Mouse (Mus musculus) stomach, postnatal 0 days (tissue): ENCODE data around the gene Serpine1. TPM values are rescaled to one million over a fixed set of nuclear protein-coding genes. Genes with fewer than 3 reads are reported as not detected.
A peak's percentile ranks its signal among the peaks of the same experiment; 100 is the strongest.

Source experiments
- ATAC-seq: fragments of 200-750 bp; cut with Nextera tagmentation; 2 replicates; pipeline ENCODE4 v1.8.0; 2017; ENCODE audit not compliant: low FRiP score, low TSS enrichment
- DNase-seq: peaks from one replicate; pipeline ENCODE4 v3.0.0-alpha.2; 2016; ENCODE audit warnings: low spot score
- H3K27ac ChIP-seq: fragments of 300-500 bp; sonication (generic); replicated peaks from 2 replicates; pipeline ENCODE4 v1.5.1; 2014; ENCODE audit warnings: mild to moderate bottlenecking, control low read depth
- H3K27me3 ChIP-seq: fragments of 300-500 bp; sonication (generic); 2 replicates; pipeline ENCODE4 v1.6.1; 2014; ENCODE audit warnings: low read length; ENCODE audit not compliant: control insufficient read depth, insufficient read depth
- H3K36me3 ChIP-seq: fragments of 300-500 bp; sonication (generic); 2 replicates; pipeline ENCODE4 v1.6.1; 2014; ENCODE audit warnings: low read length, mixed read lengths; ENCODE audit not compliant: control insufficient read depth, insufficient read depth
- H3K4me1 ChIP-seq: fragments of 300-500 bp; sonication (generic); replicated peaks from 2 replicates; pipeline ENCODE4 v1.6.1; 2014; ENCODE audit warnings: antibody characterized with exemption; ENCODE audit not compliant: control insufficient read depth, insufficient read depth
- H3K4me2 ChIP-seq: fragments of 300-500 bp; sonication (generic); replicated peaks from 2 replicates; pipeline ENCODE4 v1.6.1; 2014; ENCODE audit warnings: low read depth, mild to moderate bottlenecking, control low read depth, moderate library complexity
- H3K4me3 ChIP-seq: fragments of 300-500 bp; sonication (generic); 2 replicates; pipeline ENCODE4 v1.5.1; 2014; ENCODE audit warnings: low read depth, low read length, control low read depth
- H3K9ac ChIP-seq: fragments of 300-500 bp; sonication (generic); 2 replicates; pipeline ENCODE4 v1.6.1; 2014; ENCODE audit warnings: mild to moderate bottlenecking, low read length, control low read depth, mixed read lengths
- H3K9me3 ChIP-seq: fragments of 300-500 bp; sonication (generic); 2 replicates; pipeline ENCODE4 v1.6.1; 2016; ENCODE audit warnings: low read length; ENCODE audit not compliant: control insufficient read depth
- CTCF ChIP-seq: IDR thresholded peaks from 2 replicates; pipeline ENCODE4 v1.5.1; 2016; ENCODE audit warnings: antibody characterized with exemption, low read depth, mild to moderate bottlenecking, moderate library complexity
- EP300 ChIP-seq: optimal IDR thresholded peaks from 2 replicates; pipeline ENCODE3; 2016; ENCODE audit warnings: antibody characterized with exemption
- WGBS: fragments of 180-500 bp; shearing (Covaris S2); extraction: QIAGEN DNeasy Blood & Tissue Kit; methylation state at CpG from one replicate; pipeline ENCODE4 v1.1.7; 2014; 5-methylcytosine and 5-hydroxymethylcytosine counted together
- polyA plus RNA-seq: library from polyadenylated mRNA; unstranded; fragments of >200 nt; fragmentation: Nextera tagmentation; extraction: Ambion mirVana; gene quantifications from 2 replicates; pipeline ENCODE4 v1.2.1, GENCODE M21; 2015

The Serpine1 gene
- polyA plus RNA-seq, 1 experiment from 2014 or later, result 0.25 TPM

DNA sequence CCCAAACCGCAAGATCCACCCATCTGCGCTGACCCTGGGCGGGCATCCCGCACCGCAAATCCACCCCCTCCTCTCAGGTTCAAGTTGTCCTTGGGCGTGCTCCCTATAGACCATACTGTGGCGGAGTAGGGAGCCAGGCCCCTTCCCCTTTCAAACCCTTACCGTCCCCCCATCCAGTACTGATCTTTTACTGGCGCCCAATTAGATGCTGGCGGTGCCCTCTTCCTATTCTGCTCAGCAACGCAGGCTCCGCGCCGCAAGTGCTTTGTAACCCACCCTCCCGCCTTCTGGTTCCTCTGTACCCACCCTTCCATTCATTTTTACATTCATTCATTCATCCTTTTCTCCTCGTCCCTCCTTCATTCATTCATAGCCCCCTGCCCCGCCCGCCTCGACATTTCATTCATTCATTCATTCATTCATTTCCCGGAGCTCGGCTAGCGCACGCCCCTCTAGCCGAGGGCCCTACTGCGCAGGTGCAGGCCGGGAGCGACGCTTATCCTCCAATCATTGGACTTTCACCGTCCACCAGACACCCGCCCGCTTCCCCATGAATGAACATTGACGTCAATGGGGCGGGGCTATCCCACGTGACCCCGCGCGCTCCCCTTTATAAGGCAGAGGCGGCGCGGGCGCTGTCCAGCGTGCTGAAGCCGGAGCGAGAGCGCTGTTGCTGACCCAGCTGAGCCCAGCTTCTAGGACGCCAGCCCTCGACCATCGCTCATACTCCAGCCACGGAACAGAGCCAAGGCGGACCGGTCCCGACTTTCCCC is 42.2 kb downstream of the Serpine1 start:
- Histone ChIP-seq H3K27me3 (peaks cover 29% of the 10 kb centered on the region), H3K9me3 (no peaks in the 10 kb centered on the region), H3K4me2 (peak overlapping the region; percentile 46), H3K36me3 (no peaks in the 10 kb centered on the region), H3K4me1 (peaks cover 11% of the 10 kb centered on the region), H3K4me3 (peak overlapping the region; percentile 20), H3K9ac (no peak overlapping the region), H3K27ac (no peak overlapping the region)
- WGBS, result under 1% methylated on average over 52 of the region's 52 CpGs
- TF ChIP-seq CTCF, result peak; percentile 5; the same call in 1 of the 2 replicates
- no peak for TF ChIP-seq EP300
- ATAC-seq, result peak; percentile 78
- peak; percentile 98 for DNase-seq

DNA sequence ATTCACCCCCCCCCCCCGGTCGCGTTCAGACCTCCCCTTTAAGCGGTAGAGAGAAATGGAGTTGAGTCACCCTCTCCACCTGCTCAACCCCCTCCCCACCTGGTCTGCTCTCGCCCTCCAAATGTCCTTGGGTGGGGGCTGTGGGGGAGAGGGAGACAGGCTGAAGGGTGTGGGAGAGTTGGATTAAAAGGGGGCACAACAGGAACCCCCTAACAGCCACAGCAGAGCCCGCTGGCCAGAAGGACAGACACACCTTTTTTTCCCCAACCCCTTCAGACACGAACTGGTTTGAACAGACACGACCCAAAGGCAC is 42.8 kb downstream of the Serpine1 start:
- ATAC-seq (no peak), DNase-seq (no peak)
- H3K4me3 ChIP-seq, result no peak overlapping the region
- no peak overlapping the region for H3K4me2 ChIP-seq
- WGBS, result 2% methylated on average over 7 of the region's 8 CpGs
- H3K9me3 ChIP-seq, result no peaks in the 10 kb centered on the region
- H3K4me1 ChIP-seq, result peaks cover 11% of the 10 kb centered on the region
- H3K36me3 ChIP-seq, result no peaks in the 10 kb centered on the region
- H3K9ac ChIP-seq, result no peak overlapping the region
- no peak for TF ChIP-seq EP300
- no peak for TF ChIP-seq CTCF
- no peak overlapping the region for H3K27ac ChIP-seq
- H3K27me3 ChIP-seq, result peaks cover 29% of the 10 kb centered on the region

GRCm38 (mm10) chr5:137028561-137029272 is 43.4 kb downstream of the Serpine1 start:
- H3K4me3 ChIP-seq, result no peak overlapping the region
- no peak overlapping the region for H3K4me2 ChIP-seq
- 4% methylated on average over 24 of the region's 29 CpGs for WGBS
- no peak overlapping the region for H3K9ac ChIP-seq
- peaks cover 29% of the 10 kb centered on the region for H3K27me3 ChIP-seq
- H3K9me3 ChIP-seq, result no peaks in the 10 kb centered on the region
- TF ChIP-seq CTCF (no peak), EP300 (no peak)
- no peak for ATAC-seq
- no peak overlapping the region for H3K27ac ChIP-seq
- no peaks in the 10 kb centered on the region for H3K36me3 ChIP-seq
- H3K4me1 ChIP-seq, result peaks cover 11% of the 10 kb centered on the region
- no peak for DNase-seq

DNA sequence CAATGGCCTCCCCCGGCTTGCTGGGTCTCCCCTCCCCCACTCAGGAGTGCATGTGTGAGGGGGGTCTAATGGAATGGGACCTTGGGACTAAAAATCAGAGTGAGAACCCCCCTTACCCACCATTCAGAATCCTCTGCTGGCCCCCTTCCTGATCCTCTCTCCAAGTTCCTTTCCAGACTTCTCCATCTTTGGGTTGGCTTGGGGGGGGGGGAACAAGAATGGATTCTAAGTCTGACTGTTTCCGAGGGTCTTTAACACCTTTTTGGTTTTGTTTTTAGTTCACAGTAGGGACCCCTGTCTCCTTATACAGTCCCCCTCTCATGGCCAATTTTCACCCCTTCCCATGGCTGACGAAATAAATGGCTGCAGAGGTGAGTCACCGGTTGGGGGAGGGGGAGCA is 46.0 kb downstream of the Serpine1 start, which contains the start of gene Vgf:
Vgf (plus strand) TSS at position 301 of the 400 bp plus-strand sequence.
- H3K27ac ChIP-seq, result no peak within 1 kb of the TSS
- peaks cover 4% of the 10 kb centered on the region; the same call in 1 of the 2 replicates for H3K4me1 ChIP-seq
- 10% methylated on average over 4 of the region's 4 CpGs for WGBS
- no peak for ATAC-seq
- H3K36me3 ChIP-seq, result no peaks in the 10 kb centered on the region
- no peak for DNase-seq
- H3K4me3 ChIP-seq, result no peak within 1 kb of the TSS
- H3K9ac ChIP-seq, result no peak within 1 kb of the TSS
- peaks cover 21% of the 10 kb centered on the region for H3K27me3 ChIP-seq
- no peaks in the 10 kb centered on the region for H3K9me3 ChIP-seq
- H3K4me2 ChIP-seq, result no peak within 1 kb of the TSS
- TF ChIP-seq EP300 (no peak), CTCF (no peak)

GRCm38 (mm10) chr5:137025132-137025531 is 46.9 kb downstream of the Serpine1 start:
- DNase-seq, result peak; percentile 82
- Histone ChIP-seq H3K4me2 (no peak overlapping the region), H3K27me3 (peaks cover 12% of the 10 kb centered on the region; the same call in 1 of the 2 replicates), H3K4me3 (no peak overlapping the region), H3K9ac (no peak overlapping the region), H3K4me1 (0 out of 2 replicates have a peak, but pooled peaks cover 2% of the 10 kb centered on the region), H3K27ac (no peak overlapping the region), H3K9me3 (no peaks in the 10 kb centered on the region), H3K36me3 (no peaks in the 10 kb centered on the region)
- 0% methylated on average over 23 of the region's 23 CpGs for WGBS
- ATAC-seq, result 0 out of 2 replicates have a peak, but pooled peaks have one; percentile 3
- TF ChIP-seq CTCF (peak; percentile 99), EP300 (no peak)

DNA sequence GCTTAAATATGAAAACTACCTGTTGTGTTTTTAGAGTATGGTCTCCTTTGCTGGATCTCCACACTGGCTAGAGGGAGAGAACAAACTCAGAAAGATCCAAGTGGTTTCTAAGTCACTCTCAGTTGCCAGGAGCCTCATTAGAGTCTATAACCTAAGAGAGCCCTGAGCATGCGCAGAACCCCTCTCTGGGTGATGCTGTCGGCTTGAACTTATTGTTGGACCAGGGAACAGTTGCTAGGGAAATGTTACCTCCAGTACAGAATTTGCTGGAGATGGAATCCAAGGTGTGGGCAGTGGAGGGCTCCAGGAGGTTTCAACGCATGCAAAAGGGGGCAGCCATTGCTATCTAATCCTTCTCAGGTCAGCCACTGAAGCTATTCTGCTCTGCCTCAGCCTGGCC is 47.8 kb downstream of the Serpine1 start:
- no peak for ATAC-seq
- no peak for DNase-seq
- H3K4me2 ChIP-seq, result no peak overlapping the region
- H3K27me3 ChIP-seq, result peaks cover 10% of the 10 kb centered on the region; the same call in 1 of the 2 replicates
- 50% methylated on average over 3 of the region's 3 CpGs for WGBS
- no peak for TF ChIP-seq EP300
- no peak for TF ChIP-seq CTCF
- no peak overlapping the region for H3K4me3 ChIP-seq
- H3K9me3 ChIP-seq, result no peaks in the 10 kb centered on the region
- no peak overlapping the region for H3K27ac ChIP-seq
- H3K9ac ChIP-seq, result no peak overlapping the region
- no peaks in the 10 kb centered on the region for H3K4me1 ChIP-seq
- no peaks in the 10 kb centered on the region for H3K36me3 ChIP-seq
